Mouse (Mus musculus): ENCODE results near the gene Tlr12. TPM values are rescaled to one million over a fixed set of nuclear protein-coding genes. Genes with fewer than 3 reads are reported as not detected.
A peak's percentile ranks its signal among the peaks of the same experiment; 100 is the strongest.

Tlr12 gene
- polyA plus RNA-seq, 1 experiment, result 0.04 TPM

GRCm38 (mm10) chr4:128654505-128655381 lies 36.3 kb upstream of the Tlr12 start, which contains the start of gene Phc2:
Gene Phc2, plus strand, starts transcription at chr4:128654702.
- TF ChIP-seq POLR2A (IDR thresholded peaks at IDR 0.05; ENCODE audit: control insufficient read depth, low read depth, low read length) (no peak; the same call in 1 of the 2 replicates), CTCF (IDR thresholded peaks at IDR 0.05; ENCODE audit: control insufficient read depth, insufficient read depth, insufficient replicate concordance, low read depth, low read length) (0 out of 2 replicates have a peak, but pooled peaks have one; percentile 20)
- no peaks in the 10 kb centered on the region for H3K36me3 ChIP-seq (ENCODE audit: control insufficient read depth, insufficient read depth, low read length)
- peak within 1 kb of the TSS; percentile 87 for H3K4me3 ChIP-seq (ENCODE audit: control insufficient read depth, low read depth, low read length)
- H3K27ac ChIP-seq (ENCODE audit: control insufficient read depth, insufficient read depth, low read depth, low read length), result peak within 1 kb of the TSS; percentile 62
- no peaks in the 10 kb centered on the region for H3K27me3 ChIP-seq (ENCODE audit: control insufficient read depth, insufficient read depth, low read length)
- peaks cover 9% of the 10 kb centered on the region for H3K4me1 ChIP-seq (ENCODE audit: control insufficient read depth, insufficient read depth, low read length)

- H3K36me3 ChIP-seq (ENCODE audit: control insufficient read depth, insufficient read depth, low read length), result no peaks in the 10 kb centered on the region
- no peak overlapping the region for H3K27ac ChIP-seq (ENCODE audit: control insufficient read depth, insufficient read depth, low read depth, low read length)
- H3K4me1 ChIP-seq (ENCODE audit: control insufficient read depth, insufficient read depth, low read length), result peaks cover 9% of the 10 kb centered on the region
- TF ChIP-seq POLR2A (IDR thresholded peaks at IDR 0.05; ENCODE audit: control insufficient read depth, low read depth, low read length) (no peak), CTCF (IDR thresholded peaks at IDR 0.05; ENCODE audit: control insufficient read depth, insufficient read depth, insufficient replicate concordance, low read depth, low read length) (no peak)
- no peaks in the 10 kb centered on the region for H3K27me3 ChIP-seq (ENCODE audit: control insufficient read depth, insufficient read depth, low read length)
- no peak overlapping the region for H3K4me3 ChIP-seq (ENCODE audit: control insufficient read depth, low read depth, low read length)
Observed at GRCm38 (mm10) chr4:128652584-128653298, 34.3 kb upstream of the Tlr12 start.

DNA sequence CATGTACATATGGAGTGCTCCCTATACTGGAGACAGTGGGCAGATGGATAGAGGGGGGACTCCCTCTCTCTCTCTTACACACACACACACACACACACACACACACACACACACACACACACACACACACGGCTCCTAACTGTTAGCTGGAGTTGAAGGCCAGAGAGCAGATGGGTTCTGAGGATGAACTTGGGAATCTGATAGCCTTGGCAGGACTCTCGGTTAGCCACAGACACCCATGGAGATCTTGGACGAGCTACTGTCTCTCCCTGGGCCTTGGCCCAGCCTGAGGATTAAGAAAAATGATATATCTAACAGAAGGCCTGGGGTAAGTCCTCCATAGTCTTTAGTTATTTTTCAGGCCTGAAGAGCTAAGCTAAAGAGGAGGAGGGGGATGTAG lies 33.1 kb upstream of the Tlr12 start:
- Histone ChIP-seq H3K4me3 (ENCODE audit: control insufficient read depth, low read depth, low read length) (no peak overlapping the region), H3K27ac (ENCODE audit: control insufficient read depth, insufficient read depth, low read depth, low read length) (no peak overlapping the region), H3K4me1 (ENCODE audit: control insufficient read depth, insufficient read depth, low read length) (peaks cover 9% of the 10 kb centered on the region), H3K36me3 (ENCODE audit: control insufficient read depth, insufficient read depth, low read length) (no peaks in the 10 kb centered on the region), H3K27me3 (ENCODE audit: control insufficient read depth, insufficient read depth, low read length) (no peaks in the 10 kb centered on the region)
- TF ChIP-seq POLR2A (IDR thresholded peaks at IDR 0.05; ENCODE audit: control insufficient read depth, low read depth, low read length) (no peak), CTCF (IDR thresholded peaks at IDR 0.05; ENCODE audit: control insufficient read depth, insufficient read depth, insufficient replicate concordance, low read depth, low read length) (no peak)

DNA sequence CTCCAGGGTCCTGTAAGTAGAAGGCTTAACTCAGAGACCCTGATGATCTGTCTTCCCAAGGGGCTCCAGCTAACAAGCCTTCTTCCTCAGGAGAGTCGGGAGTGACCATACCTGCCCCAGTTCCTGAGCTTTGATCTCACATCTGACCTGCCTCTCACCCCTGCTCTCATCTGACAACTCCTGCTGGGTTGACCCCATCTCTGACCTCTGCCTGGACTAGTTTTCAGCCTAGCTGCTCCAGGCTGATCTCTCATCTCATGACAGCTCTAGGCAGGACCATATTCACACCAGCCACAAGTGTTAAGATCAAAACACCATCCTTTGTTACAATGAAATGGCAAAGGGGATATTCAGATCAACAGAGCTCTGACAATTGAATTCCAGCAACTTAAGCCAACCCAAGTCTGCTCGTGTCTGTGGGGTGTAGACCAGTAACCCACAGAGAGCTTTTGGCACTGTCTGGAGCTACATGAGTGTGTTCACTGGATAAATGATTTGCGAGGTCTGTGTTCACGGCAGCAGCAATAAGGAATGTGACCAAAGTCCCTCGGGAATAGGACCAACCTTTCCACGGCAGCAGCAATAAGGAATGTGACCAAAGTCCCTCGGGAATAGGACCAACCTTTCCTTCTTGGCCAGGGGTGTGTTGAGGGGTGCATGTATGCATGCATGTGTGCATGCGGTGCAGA lies 30.3 kb upstream of the Tlr12 start:
- H3K4me1 ChIP-seq (ENCODE audit: control insufficient read depth, insufficient read depth, low read length), result no peaks in the 10 kb centered on the region
- TF ChIP-seq CTCF (IDR thresholded peaks at IDR 0.05; ENCODE audit: control insufficient read depth, insufficient read depth, insufficient replicate concordance, low read depth, low read length), result no peak
- TF ChIP-seq POLR2A (IDR thresholded peaks at IDR 0.05; ENCODE audit: control insufficient read depth, low read depth, low read length), result no peak
- no peaks in the 10 kb centered on the region for H3K36me3 ChIP-seq (ENCODE audit: control insufficient read depth, insufficient read depth, low read length)
- H3K27ac ChIP-seq (ENCODE audit: control insufficient read depth, insufficient read depth, low read depth, low read length), result no peak overlapping the region
- no peak overlapping the region for H3K4me3 ChIP-seq (ENCODE audit: control insufficient read depth, low read depth, low read length)
- H3K27me3 ChIP-seq (ENCODE audit: control insufficient read depth, insufficient read depth, low read length), result no peaks in the 10 kb centered on the region

DNA sequence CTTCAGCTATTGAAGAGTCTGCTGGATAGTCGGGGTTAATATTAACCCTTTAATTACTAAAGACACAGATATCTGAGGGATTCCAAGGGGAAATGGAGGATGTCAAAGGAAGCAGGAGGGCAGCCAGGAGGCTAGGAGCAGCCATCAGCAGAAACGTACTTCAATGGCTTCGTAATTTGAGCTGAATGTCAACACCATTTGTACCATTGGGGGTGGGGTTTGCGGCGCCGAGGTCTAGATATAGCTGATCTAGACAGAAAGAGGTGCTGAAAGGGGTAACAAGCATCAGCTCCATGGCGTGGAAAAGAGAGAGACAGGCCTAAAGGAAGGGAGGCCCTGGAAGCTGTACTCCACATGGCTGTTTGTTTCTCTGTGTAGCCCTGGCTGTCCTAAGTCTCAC lies 28.3 kb upstream of the Tlr12 start:
- H3K36me3 ChIP-seq (ENCODE audit: control insufficient read depth, insufficient read depth, low read length), result no peaks in the 10 kb centered on the region
- no peaks in the 10 kb centered on the region for H3K27me3 ChIP-seq (ENCODE audit: control insufficient read depth, insufficient read depth, low read length)
- no peak overlapping the region for H3K27ac ChIP-seq (ENCODE audit: control insufficient read depth, insufficient read depth, low read depth, low read length)
- H3K4me1 ChIP-seq (ENCODE audit: control insufficient read depth, insufficient read depth, low read length), result no peaks in the 10 kb centered on the region
- no peak overlapping the region for H3K4me3 ChIP-seq (ENCODE audit: control insufficient read depth, low read depth, low read length)
- no peak for TF ChIP-seq CTCF (IDR thresholded peaks at IDR 0.05; ENCODE audit: control insufficient read depth, insufficient read depth, insufficient replicate concordance, low read depth, low read length)
- TF ChIP-seq POLR2A (IDR thresholded peaks at IDR 0.05; ENCODE audit: control insufficient read depth, low read depth, low read length), result no peak

GRCm38 (mm10) chr4:128645896-128646295 lies 27.5 kb upstream of the Tlr12 start:
- H3K27me3 ChIP-seq (ENCODE audit: control insufficient read depth, insufficient read depth, low read length), result no peaks in the 10 kb centered on the region
- H3K36me3 ChIP-seq (ENCODE audit: control insufficient read depth, insufficient read depth, low read length), result no peaks in the 10 kb centered on the region
- no peaks in the 10 kb centered on the region for H3K4me1 ChIP-seq (ENCODE audit: control insufficient read depth, insufficient read depth, low read length)
- H3K4me3 ChIP-seq (ENCODE audit: control insufficient read depth, low read depth, low read length), result no peak overlapping the region
- TF ChIP-seq CTCF (IDR thresholded peaks at IDR 0.05; ENCODE audit: control insufficient read depth, insufficient read depth, insufficient replicate concordance, low read depth, low read length) (no peak), POLR2A (IDR thresholded peaks at IDR 0.05; ENCODE audit: control insufficient read depth, low read depth, low read length) (no peak)
- no peak overlapping the region for H3K27ac ChIP-seq (ENCODE audit: control insufficient read depth, insufficient read depth, low read depth, low read length)
